Mouse (Mus musculus): ENCODE measurements around the gene Trim10. TPM values are rescaled to one million over a fixed set of nuclear protein-coding genes. Genes with fewer than 3 reads are reported as not detected.
A peak's percentile ranks its signal among the peaks of the same experiment; 100 is the strongest.

Gene Trim10
- polyA plus RNA-seq, 1 experiment = 108 TPM

DNA sequence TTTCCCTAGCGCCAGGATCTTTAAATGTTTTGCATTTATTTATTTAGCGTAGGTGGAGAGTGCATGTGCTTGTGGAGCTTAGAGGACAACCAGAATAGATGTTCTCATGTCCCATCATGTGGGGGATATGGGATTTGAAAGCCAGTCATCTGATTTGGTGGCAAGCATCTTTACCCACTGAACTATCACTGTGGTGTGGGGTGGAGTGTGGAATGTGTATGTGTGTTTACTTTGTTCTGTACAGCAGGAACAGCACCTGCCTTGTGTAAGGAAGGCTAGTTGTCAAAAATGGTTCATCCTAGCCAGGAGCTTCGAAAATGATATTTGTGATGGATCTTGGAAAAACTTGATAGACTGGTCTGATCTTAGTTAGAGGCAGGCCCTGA, 33.0 kb upstream of the Trim10 start:
- TF ChIP-seq CTCF (IDR thresholded peaks at IDR 0.05; ENCODE audit: control insufficient read depth, insufficient read depth, low read length) (no peak), POLR2A (IDR thresholded peaks at IDR 0.05; ENCODE audit: borderline replicate concordance, control insufficient read depth, low read depth, low read length) (no peak)
- H3K27ac ChIP-seq (ENCODE audit: control insufficient read depth, insufficient read depth, low read depth, low read length, poor library complexity) = peak overlapping the region; percentile 73
- WGBS = 11% methylated on average over 3 of the region's 3 CpGs
- H3K4me3 ChIP-seq (replicated peaks; ENCODE audit: control insufficient read depth, low read depth, low read length) = peak overlapping the region; percentile 95
- H3K4me1 ChIP-seq (ENCODE audit: control insufficient read depth, insufficient read depth, low read length) = no peaks in the 10 kb centered on the region; the same call in 1 of the 2 replicates

DNA sequence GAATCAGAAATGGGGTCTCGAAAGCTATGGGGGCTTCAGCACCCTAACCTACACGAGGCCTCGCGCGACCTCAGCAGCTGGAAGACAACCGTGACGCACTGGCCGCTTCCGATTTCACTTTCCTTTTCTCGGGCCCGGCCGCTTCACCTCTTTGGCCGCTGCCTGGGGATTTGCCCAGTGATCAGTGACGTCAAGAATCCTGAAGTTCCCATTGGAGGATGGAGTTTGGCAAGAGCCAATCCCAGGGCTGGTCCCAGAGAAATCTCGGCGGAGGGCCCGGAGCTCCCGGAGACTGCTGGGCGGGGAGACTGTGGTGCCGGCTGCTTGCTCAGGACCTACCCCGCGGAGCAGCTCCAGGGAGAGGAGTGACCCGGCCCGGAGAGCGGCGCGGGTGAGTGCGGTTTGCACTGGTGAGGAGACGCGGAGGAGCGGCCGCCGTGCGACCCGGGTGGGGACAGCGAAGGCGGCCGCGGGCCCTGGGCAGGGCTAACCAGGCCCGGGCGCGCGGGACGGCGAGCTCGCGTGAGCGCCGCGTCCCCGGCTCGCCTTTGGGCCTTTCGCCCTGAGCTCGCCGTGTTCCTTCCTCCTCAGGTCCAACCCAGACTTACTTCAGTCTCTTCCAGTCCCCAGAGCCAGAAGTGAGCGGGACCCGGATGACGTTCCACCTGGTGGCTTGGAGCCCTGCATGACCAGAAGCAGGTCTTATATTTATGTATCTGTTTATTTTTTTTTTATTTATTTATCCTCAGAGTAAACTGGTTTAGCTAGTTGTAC, 32.3 kb upstream of the Trim10 start, which contains the start of gene Trim26:
Gene Trim26, plus strand, starts transcription at position 261 of the 774 bp plus-strand sequence.
- H3K4me1 ChIP-seq (ENCODE audit: control insufficient read depth, insufficient read depth, low read length) = no peaks in the 10 kb centered on the region; the same call in 1 of the 2 replicates
- H3K27ac ChIP-seq (ENCODE audit: control insufficient read depth, insufficient read depth, low read depth, low read length, poor library complexity) = peak within 1 kb of the TSS; percentile 95
- WGBS = under 1% methylated on average over 58 of the region's 58 CpGs
- TF ChIP-seq CTCF (IDR thresholded peaks at IDR 0.05; ENCODE audit: control insufficient read depth, insufficient read depth, low read length) = no peak
- TF ChIP-seq POLR2A (IDR thresholded peaks at IDR 0.05; ENCODE audit: borderline replicate concordance, control insufficient read depth, low read depth, low read length) = peak; percentile 56; the same call in 1 of the 2 replicates
- H3K4me3 ChIP-seq (replicated peaks; ENCODE audit: control insufficient read depth, low read depth, low read length) = peak within 1 kb of the TSS; percentile 95

DNA sequence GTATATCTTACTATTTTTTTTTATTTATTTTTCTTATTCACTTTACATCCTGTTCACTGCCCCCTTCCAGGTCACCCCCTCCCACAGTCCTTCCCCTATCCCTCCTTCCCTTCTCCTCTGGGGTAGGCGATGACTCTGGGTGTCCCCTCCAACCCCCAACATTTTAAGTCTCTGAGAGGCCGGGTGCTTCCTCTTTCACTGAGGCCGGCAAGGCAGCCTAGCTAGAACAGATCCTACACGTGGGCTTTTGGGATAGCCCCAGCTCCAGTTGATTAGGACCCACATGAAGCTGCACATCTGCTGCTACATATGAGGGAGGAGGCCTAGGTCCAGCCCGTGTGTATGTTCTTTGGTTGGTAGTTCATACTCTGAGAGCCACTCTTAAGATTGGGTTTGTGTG, 30.4 kb upstream of the Trim10 start:
- no peak overlapping the region for H3K4me3 ChIP-seq (replicated peaks; ENCODE audit: control insufficient read depth, low read depth, low read length)
- H3K4me1 ChIP-seq (ENCODE audit: control insufficient read depth, insufficient read depth, low read length) = peaks cover 2% of the 10 kb centered on the region; the same call in 1 of the 2 replicates

DNA sequence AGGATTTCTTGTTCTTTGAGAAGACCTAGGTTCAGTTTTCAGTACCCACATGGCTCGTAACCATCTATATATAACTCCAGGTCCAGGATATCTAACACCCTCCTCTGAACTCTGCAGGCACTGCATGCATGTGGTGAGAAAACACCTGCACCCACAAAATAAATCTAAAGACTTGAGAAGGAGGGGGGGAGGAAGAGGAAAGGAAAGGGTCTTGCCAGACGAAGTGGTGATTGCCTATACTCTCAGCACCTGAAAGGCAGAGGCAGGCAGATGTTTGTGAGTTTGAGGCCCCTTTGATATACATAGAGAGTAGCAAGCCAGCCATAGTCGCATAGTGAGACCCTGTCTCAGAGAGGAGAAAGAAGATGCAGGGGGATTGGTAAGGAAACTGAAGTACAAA, 29.4 kb upstream of the Trim10 start:
- peaks cover 4% of the 10 kb centered on the region for H3K4me1 ChIP-seq (ENCODE audit: control insufficient read depth, insufficient read depth, low read length)
- WGBS = 73% methylated on average over 3 of the region's 3 CpGs

More for the DNA sequence above, 30.4 kb upstream of the Trim10 start:
- WGBS = 24% methylated on average over 5 of the region's 5 CpGs
- TF ChIP-seq POLR2A (IDR thresholded peaks at IDR 0.05; ENCODE audit: borderline replicate concordance, control insufficient read depth, low read depth, low read length) (no peak), CTCF (IDR thresholded peaks at IDR 0.05; ENCODE audit: control insufficient read depth, insufficient read depth, low read length) (no peak)
- H3K27ac ChIP-seq (ENCODE audit: control insufficient read depth, insufficient read depth, low read depth, low read length, poor library complexity) = no peak overlapping the region

DNA sequence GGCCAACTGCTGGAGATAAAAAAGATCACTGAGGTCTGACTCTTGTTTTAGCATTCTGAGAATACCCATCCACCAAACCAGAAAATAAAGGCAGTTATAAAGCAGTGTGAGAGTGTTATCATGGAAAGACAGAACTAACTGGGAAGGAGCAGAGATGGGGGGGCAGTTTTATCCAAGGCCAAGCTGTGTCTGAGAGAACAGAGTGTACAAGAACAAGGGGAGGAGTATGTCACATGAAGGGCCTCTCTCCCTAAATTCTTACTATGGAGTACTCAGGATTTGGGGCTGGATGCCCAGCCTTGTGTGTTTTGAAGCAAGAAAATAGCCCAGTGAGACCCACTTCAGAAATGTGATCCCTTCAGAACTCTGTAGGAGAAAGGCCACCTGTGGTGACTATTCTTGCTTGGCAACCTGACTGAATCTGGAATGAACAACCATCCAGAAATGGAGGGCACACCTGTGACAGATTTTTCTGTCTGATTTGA, 28.4 kb upstream of the Trim10 start:
- Histone ChIP-seq H3K27ac (ENCODE audit: control insufficient read depth, insufficient read depth, low read depth, low read length, poor library complexity) (no peak overlapping the region), H3K4me1 (ENCODE audit: control insufficient read depth, insufficient read depth, low read length) (peaks cover 4% of the 10 kb centered on the region), H3K4me3 (replicated peaks; ENCODE audit: control insufficient read depth, low read depth, low read length) (no peak overlapping the region)
- TF ChIP-seq POLR2A (IDR thresholded peaks at IDR 0.05; ENCODE audit: borderline replicate concordance, control insufficient read depth, low read depth, low read length) (no peak), CTCF (IDR thresholded peaks at IDR 0.05; ENCODE audit: control insufficient read depth, insufficient read depth, low read length) (no peak)

More for the DNA sequence above, 29.4 kb upstream of the Trim10 start:
- no peak overlapping the region for H3K27ac ChIP-seq (ENCODE audit: control insufficient read depth, insufficient read depth, low read depth, low read length, poor library complexity)
- TF ChIP-seq POLR2A (IDR thresholded peaks at IDR 0.05; ENCODE audit: borderline replicate concordance, control insufficient read depth, low read depth, low read length) (no peak), CTCF (IDR thresholded peaks at IDR 0.05; ENCODE audit: control insufficient read depth, insufficient read depth, low read length) (no peak)
- H3K4me3 ChIP-seq (replicated peaks; ENCODE audit: control insufficient read depth, low read depth, low read length) = no peak overlapping the region

DNA sequence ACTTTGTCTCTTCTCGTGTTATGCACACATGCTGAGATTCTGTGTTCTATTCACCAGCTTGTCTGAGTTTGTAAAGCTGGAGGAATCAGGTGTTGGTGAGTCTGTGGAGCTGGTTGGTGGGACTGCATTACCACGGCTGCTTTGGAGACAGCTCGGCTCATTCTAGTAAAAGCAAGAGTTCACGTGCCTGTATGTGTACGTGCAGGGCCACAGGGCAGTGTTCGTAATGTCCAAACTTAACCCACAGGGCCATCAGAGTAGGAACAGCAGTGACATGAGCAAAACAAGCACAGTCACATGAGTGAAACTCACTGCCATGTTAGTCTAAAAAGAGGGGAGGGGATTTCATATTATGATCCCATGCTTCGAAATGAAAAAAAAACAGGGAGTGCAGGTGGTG, 25.7 kb upstream of the Trim10 start:
- WGBS = 74% methylated on average over 7 of the region's 7 CpGs
- Histone ChIP-seq H3K27ac (ENCODE audit: control insufficient read depth, insufficient read depth, low read depth, low read length, poor library complexity) (no peak overlapping the region), H3K4me1 (ENCODE audit: control insufficient read depth, insufficient read depth, low read length) (peaks cover 4% of the 10 kb centered on the region), H3K4me3 (replicated peaks; ENCODE audit: control insufficient read depth, low read depth, low read length) (no peak overlapping the region)
- TF ChIP-seq CTCF (IDR thresholded peaks at IDR 0.05; ENCODE audit: control insufficient read depth, insufficient read depth, low read length) = no peak
- TF ChIP-seq POLR2A (IDR thresholded peaks at IDR 0.05; ENCODE audit: borderline replicate concordance, control insufficient read depth, low read depth, low read length) = no peak

DNA sequence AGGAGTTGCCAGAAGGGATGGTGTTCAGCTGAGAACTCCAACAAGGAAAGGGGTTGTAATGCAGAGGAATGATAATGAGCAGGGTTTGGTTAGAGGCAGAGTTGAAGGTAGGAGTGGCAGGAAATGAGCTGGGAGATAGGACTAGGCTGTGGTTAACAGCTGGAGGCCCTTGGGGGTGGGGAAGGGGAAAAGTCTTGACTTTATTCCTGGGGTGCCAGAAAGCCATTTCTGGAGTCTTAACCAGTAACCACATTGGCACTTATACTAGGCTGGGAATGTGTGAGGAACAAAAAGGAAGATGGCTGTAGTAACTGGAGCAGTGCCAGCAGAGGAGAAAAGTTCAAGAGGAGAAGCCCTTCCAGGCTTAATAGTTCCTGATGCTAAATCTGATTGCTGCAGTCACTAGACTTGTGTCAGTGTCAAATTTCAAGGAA, 25.1 kb upstream of the Trim10 start:
- no peak for TF ChIP-seq CTCF (IDR thresholded peaks at IDR 0.05; ENCODE audit: control insufficient read depth, insufficient read depth, low read length)
- TF ChIP-seq POLR2A (IDR thresholded peaks at IDR 0.05; ENCODE audit: borderline replicate concordance, control insufficient read depth, low read depth, low read length) = no peak
- no peak overlapping the region for H3K27ac ChIP-seq (ENCODE audit: control insufficient read depth, insufficient read depth, low read depth, low read length, poor library complexity)
- H3K4me1 ChIP-seq (ENCODE audit: control insufficient read depth, insufficient read depth, low read length) = peaks cover 4% of the 10 kb centered on the region
- no peak overlapping the region for H3K4me3 ChIP-seq (replicated peaks; ENCODE audit: control insufficient read depth, low read depth, low read length)

DNA sequence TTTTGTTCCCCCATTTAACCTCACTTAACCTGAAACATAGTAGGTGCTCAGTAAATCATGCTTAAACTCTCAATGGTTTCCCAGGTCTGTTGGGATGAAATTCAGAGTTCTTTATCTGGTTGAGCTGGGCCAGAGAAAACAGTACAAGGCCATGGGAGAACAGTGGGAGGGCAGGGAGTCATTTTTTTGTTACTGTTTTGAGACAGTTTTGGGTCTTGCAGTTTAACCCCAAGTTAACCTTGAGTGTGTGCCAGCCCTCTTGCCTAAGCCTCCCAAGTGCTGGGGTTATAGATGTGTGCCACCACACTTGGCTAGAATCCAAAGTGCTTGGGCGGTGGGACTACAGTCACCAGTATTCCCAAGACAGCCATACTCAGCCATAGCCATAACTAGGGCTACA, 24.6 kb upstream of the Trim10 start:
- H3K27ac ChIP-seq (ENCODE audit: control insufficient read depth, insufficient read depth, low read depth, low read length, poor library complexity) = no peak overlapping the region
- TF ChIP-seq CTCF (IDR thresholded peaks at IDR 0.05; ENCODE audit: control insufficient read depth, insufficient read depth, low read length) (no peak), POLR2A (IDR thresholded peaks at IDR 0.05; ENCODE audit: borderline replicate concordance, control insufficient read depth, low read depth, low read length) (no peak)
- peaks cover 4% of the 10 kb centered on the region for H3K4me1 ChIP-seq (ENCODE audit: control insufficient read depth, insufficient read depth, low read length)
- no peak overlapping the region for H3K4me3 ChIP-seq (replicated peaks; ENCODE audit: control insufficient read depth, low read depth, low read length)
- 36% methylated on average over 1 of the region's 1 CpGs for WGBS

Data from bone marrow, adult 2 months (tissue).